Mouse (Mus musculus) midbrain, embryonic 10.5 days (tissue): Measurements from ENCODE around the gene Krt81. TPM values are rescaled to one million over a fixed set of nuclear protein-coding genes. Genes with fewer than 3 reads are reported as not detected.

Source experiments
- DNase-seq: peaks from one replicate; pipeline ENCODE4 v3.0.0-alpha.2; 2017; ENCODE audit warnings: low spot score
- H3K27ac ChIP-seq: fragments of 300-500 bp; sonication (generic); replicated peaks from 2 replicates; pipeline ENCODE4 v1.5.1; 2016; ENCODE audit warnings: mild to moderate bottlenecking
- H3K27me3 ChIP-seq: fragments of 300-500 bp; sonication (generic); 2 replicates; pipeline ENCODE4 v1.6.1; 2016; ENCODE audit warnings: low read depth, mild to moderate bottlenecking; ENCODE audit not compliant: poor library complexity, severe bottlenecking
- H3K36me3 ChIP-seq: fragments of 300-500 bp; sonication (generic); 2 replicates; pipeline ENCODE4 v1.6.1; 2016; ENCODE audit warnings: mild to moderate bottlenecking, moderate library complexity
- H3K4me1 ChIP-seq: fragments of 300-500 bp; sonication (generic); 2 replicates; pipeline ENCODE4 v1.6.1; 2016
- H3K4me3 ChIP-seq: fragments of 300-500 bp; sonication (generic); 2 replicates; pipeline ENCODE4 v1.5.1; 2016; ENCODE audit warnings: mild to moderate bottlenecking, moderate library complexity
- H3K9me3 ChIP-seq: fragments of 300-500 bp; sonication (generic); replicated peaks from 2 replicates; pipeline ENCODE4 v1.6.1; 2016; ENCODE audit warnings: mild to moderate bottlenecking
- WGBS: fragments of 180-500 bp; shearing (Covaris S2); methylation state at CpG from one replicate; pipeline ENCODE4 v1.1.7; 2016; 5-methylcytosine and 5-hydroxymethylcytosine counted together
- polyA plus RNA-seq: library from polyadenylated mRNA; unstranded; fragments of >200 nt; fragmentation: Nextera tagmentation; extraction: Ambion mirVana; gene quantifications from 2 replicates; pipeline ENCODE4 v1.2.1, GENCODE M21; 2016

Gene Krt81
- polyA plus RNA-seq, 1 experiment from 2014 or later, result not detected

- Histone ChIP-seq H3K27me3 (peaks cover 56% of the 10 kb centered on the region), H3K27ac (no peak overlapping the region), H3K36me3 (no peaks in the 10 kb centered on the region), H3K4me3 (no peak overlapping the region), H3K9me3 (no peaks in the 10 kb centered on the region), H3K4me1 (peaks cover 9% of the 10 kb centered on the region)
- DNase-seq, result no peak
- 84% methylated on average over 4 of the region's 4 CpGs for WGBS
These were observed 22.7 kb downstream of the Krt81 start for GRCm38 (mm10) chr15:101440837-101441236.

- 3% methylated on average over 34 of the region's 34 CpGs for WGBS
- DNase-seq, result peak; percentile 39
- Histone ChIP-seq H3K27me3 (peaks cover 56% of the 10 kb centered on the region), H3K27ac (peak within 1 kb of the TSS; percentile 52; the same call in 1 of the 2 replicates), H3K4me3 (peak within 1 kb of the TSS; percentile 51), H3K9me3 (no peaks in the 10 kb centered on the region), H3K4me1 (peaks cover 9% of the 10 kb centered on the region), H3K36me3 (no peaks in the 10 kb centered on the region)
These were observed 25.0 kb downstream of the Krt81 start, which contains the start of gene Krt87 for GRCm38 (mm10) chr15:101438555-101438954. TSS of gene Krt87 (minus strand) at chr15:101438804.

- H3K4me3 ChIP-seq, result no peak overlapping the region
- H3K27ac ChIP-seq, result no peak overlapping the region
- H3K27me3 ChIP-seq, result peaks cover 56% of the 10 kb centered on the region
- no peaks in the 10 kb centered on the region for H3K36me3 ChIP-seq
- peaks cover 9% of the 10 kb centered on the region for H3K4me1 ChIP-seq
- 90% methylated on average over 7 of the region's 7 CpGs for WGBS
- no peaks in the 10 kb centered on the region for H3K9me3 ChIP-seq
- DNase-seq, result no peak
These were observed 26.9 kb downstream of the Krt81 start for GRCm38 (mm10) chr15:101436611-101437010.

GRCm38 (mm10) chr15:101424914-101425313 lies 38.6 kb downstream of the Krt81 start:
- no peaks in the 10 kb centered on the region for H3K36me3 ChIP-seq
- H3K27ac ChIP-seq, result no peak overlapping the region
- H3K27me3 ChIP-seq, result no peaks in the 10 kb centered on the region
- 30% methylated on average over 5 of the region's 5 CpGs for WGBS
- H3K9me3 ChIP-seq, result no peaks in the 10 kb centered on the region
- 0 out of 2 replicates have a peak, but pooled peaks cover 5% of the 10 kb centered on the region for H3K4me1 ChIP-seq
- no peak for DNase-seq
- no peak overlapping the region for H3K4me3 ChIP-seq

GRCm38 (mm10) chr15:101420903-101421302 lies 42.6 kb downstream of the Krt81 start:
- no peaks in the 10 kb centered on the region for H3K36me3 ChIP-seq
- 0 out of 2 replicates have a peak, but pooled peaks cover 5% of the 10 kb centered on the region for H3K4me1 ChIP-seq
- no peaks in the 10 kb centered on the region for H3K9me3 ChIP-seq
- no peak overlapping the region for H3K27ac ChIP-seq
- no peak overlapping the region for H3K4me3 ChIP-seq
- 63% methylated on average over 6 of the region's 6 CpGs for WGBS
- no peak for DNase-seq
- no peaks in the 10 kb centered on the region for H3K27me3 ChIP-seq

- H3K4me1 ChIP-seq, result peaks cover 9% of the 10 kb centered on the region
- no peaks in the 10 kb centered on the region for H3K36me3 ChIP-seq
- no peak for DNase-seq
- no peaks in the 10 kb centered on the region for H3K9me3 ChIP-seq
- no peak overlapping the region for H3K27ac ChIP-seq
- H3K4me3 ChIP-seq, result no peak overlapping the region
- 83% methylated on average over 4 of the region's 4 CpGs for WGBS
- peaks cover 12% of the 10 kb centered on the region for H3K27me3 ChIP-seq
These were observed 44.6 kb downstream of the Krt81 start for GRCm38 (mm10) chr15:101418950-101419349.

GRCm38 (mm10) chr15:101414807-101415565 lies 48.6 kb downstream of the Krt81 start:
- no peak for DNase-seq

GRCm38 (mm10) chr15:101413916-101414635 lies 49.5 kb downstream of the Krt81 start:
- Histone ChIP-seq H3K27me3 (peaks cover 45% of the 10 kb centered on the region), H3K4me1 (peaks cover 16% of the 10 kb centered on the region), H3K27ac (0 out of 2 replicates have a peak overlapping the region, but pooled peaks have one; percentile 9), H3K36me3 (no peaks in the 10 kb centered on the region), H3K4me3 (no peak overlapping the region), H3K9me3 (no peaks in the 10 kb centered on the region)
- DNase-seq, result no peak
- 60% methylated on average over 7 of the region's 7 CpGs for WGBS

More at GRCm38 (mm10) chr15:101414807-101415565, 48.6 kb downstream of the Krt81 start:
- H3K36me3 ChIP-seq, result no peaks in the 10 kb centered on the region
- H3K27ac ChIP-seq, result no peak overlapping the region
- no peaks in the 10 kb centered on the region for H3K9me3 ChIP-seq
- no peak overlapping the region for H3K4me3 ChIP-seq
- WGBS, result 39% methylated on average over 11 of the region's 11 CpGs
- H3K27me3 ChIP-seq, result peaks cover 45% of the 10 kb centered on the region
- peaks cover 16% of the 10 kb centered on the region for H3K4me1 ChIP-seq

GRCm38 (mm10) chr15:101412188-101412587 lies 51.4 kb downstream of the Krt81 start:
- Histone ChIP-seq H3K9me3 (no peaks in the 10 kb centered on the region), H3K27me3 (peaks cover 45% of the 10 kb centered on the region), H3K27ac (no peak overlapping the region), H3K4me3 (no peak overlapping the region), H3K4me1 (peaks cover 16% of the 10 kb centered on the region), H3K36me3 (no peaks in the 10 kb centered on the region)
- no peak for DNase-seq
- 26% methylated on average over 31 of the region's 31 CpGs for WGBS

GRCm38 (mm10) chr15:101410775-101411174 lies 52.8 kb downstream of the Krt81 start, which contains the start of gene Krt7:
TSS of gene Krt7 (plus strand) at chr15:101411043.
- WGBS, result 48% methylated on average over 2 of the region's 2 CpGs
- no peak within 1 kb of the TSS for H3K4me3 ChIP-seq
- DNase-seq, result no peak
- H3K27ac ChIP-seq, result no peak within 1 kb of the TSS
- H3K4me1 ChIP-seq, result peaks cover 16% of the 10 kb centered on the region
- no peaks in the 10 kb centered on the region for H3K36me3 ChIP-seq
- peaks cover 45% of the 10 kb centered on the region for H3K27me3 ChIP-seq
- H3K9me3 ChIP-seq, result no peaks in the 10 kb centered on the region
